Mouse (Mus musculus) liver, embryonic 16.5 days (tissue): Measurements from ENCODE around the gene Arl13a. TPM values are rescaled to one million over a fixed set of nuclear protein-coding genes. Genes with fewer than 3 reads are reported as not detected.

Experiments used
- ATAC-seq: fragments of 200-750 bp; cut with Nextera tagmentation; 2 replicates; pipeline ENCODE4 v1.8.0; 2017; ENCODE audit warnings: low read depth, mild to moderate bottlenecking, moderate number of reproducible peaks, moderate library complexity
- H3K27ac ChIP-seq: fragments of 300-500 bp; sonication (generic); 2 replicates; pipeline ENCODE4 v1.5.1; 2014; ENCODE audit warnings: mild to moderate bottlenecking, low read length
- H3K27me3 ChIP-seq: fragments of 300-500 bp; sonication (generic); 2 replicates; pipeline ENCODE4 v1.6.1; 2014; ENCODE audit warnings: low read depth, low read length, mixed read lengths; ENCODE audit not compliant: control insufficient read depth, insufficient read depth
- H3K36me3 ChIP-seq: fragments of 300-500 bp; sonication (generic); 2 replicates; pipeline ENCODE4 v1.6.1; 2014; ENCODE audit warnings: mild to moderate bottlenecking; ENCODE audit not compliant: control insufficient read depth, insufficient read depth
- H3K4me1 ChIP-seq: fragments of 300-500 bp; sonication (generic); 2 replicates; pipeline ENCODE4 v1.6.1; 2014; ENCODE audit warnings: low read depth, low read length, mixed read lengths; ENCODE audit not compliant: control insufficient read depth
- H3K4me2 ChIP-seq: fragments of 300-500 bp; sonication (generic); 2 replicates; pipeline ENCODE4 v1.6.1; 2014; ENCODE audit warnings: low read depth, low read length, mixed read lengths
- H3K4me3 ChIP-seq: fragments of 300-500 bp; sonication (generic); 2 replicates; pipeline ENCODE4 v1.5.1; 2014; ENCODE audit warnings: low read depth, mild to moderate bottlenecking, low read length
- H3K9ac ChIP-seq: fragments of 300-500 bp; sonication (generic); 2 replicates; pipeline ENCODE4 v1.6.1; 2014; ENCODE audit warnings: low read depth, low read length
- H3K9me3 ChIP-seq: fragments of 300-500 bp; sonication (generic); replicated peaks from 2 replicates; pipeline ENCODE4 v1.6.1; 2016; ENCODE audit warnings: low read length; ENCODE audit not compliant: control insufficient read depth
- WGBS: fragments of 180-500 bp; shearing (Covaris S2); extraction: QIAGEN DNeasy Blood & Tissue Kit; methylation state at CpG from one replicate; pipeline ENCODE4 v1.1.7; 2014; ENCODE audit not compliant: insufficient replicate concordance; 5-methylcytosine and 5-hydroxymethylcytosine counted together
- polyA plus RNA-seq: library from polyadenylated mRNA; unstranded; fragments of >200 nt; fragmentation: Nextera tagmentation; extraction: Ambion mirVana; gene quantifications from 2 replicates; pipeline ENCODE4 v1.2.1, GENCODE M21; 2015

The Arl13a gene
- polyA plus RNA-seq, 1 experiment from 2014 or later = not detected

- Histone ChIP-seq H3K4me3 (no peak overlapping the region), H3K27me3 (no peaks in the 10 kb centered on the region), H3K36me3 (no peaks in the 10 kb centered on the region), H3K9ac (no peak overlapping the region), H3K4me2 (no peak overlapping the region), H3K4me1 (no peaks in the 10 kb centered on the region), H3K9me3 (no peaks in the 10 kb centered on the region), H3K27ac (no peak overlapping the region)
- ATAC-seq = no peak
- 68% methylated on average over 1 of the region's 1 CpGs for WGBS
Observed at GRCm38 (mm10) chrX:134170584-134170983, 16.7 kb upstream of the Arl13a start.

DNA sequence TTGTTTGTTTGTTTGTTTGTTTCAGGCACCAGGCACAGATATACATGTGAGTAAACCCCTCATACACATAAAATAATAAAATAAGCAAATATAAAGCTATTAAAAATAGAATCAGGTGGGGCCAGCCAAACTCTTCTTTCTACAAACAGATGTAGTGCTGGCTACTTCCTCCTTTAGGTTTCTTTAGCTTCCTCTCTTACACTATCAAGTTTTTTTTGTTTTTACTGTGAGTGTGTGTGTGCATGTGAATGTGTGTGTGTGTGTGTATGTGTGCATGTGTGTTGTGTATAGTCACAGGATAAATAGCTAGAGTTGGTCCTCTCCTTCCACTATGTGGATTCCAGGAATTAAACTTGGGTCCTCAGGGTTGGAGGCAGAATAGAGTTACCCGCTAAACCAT is 12.6 kb upstream of the Arl13a start:
- Histone ChIP-seq H3K27ac (no peak overlapping the region), H3K9me3 (no peaks in the 10 kb centered on the region), H3K9ac (no peak overlapping the region), H3K36me3 (no peaks in the 10 kb centered on the region), H3K4me2 (no peak overlapping the region), H3K4me3 (no peak overlapping the region), H3K4me1 (no peaks in the 10 kb centered on the region), H3K27me3 (no peaks in the 10 kb centered on the region)
- no peak for ATAC-seq
- 56% methylated on average over 1 of the region's 1 CpGs for WGBS

DNA sequence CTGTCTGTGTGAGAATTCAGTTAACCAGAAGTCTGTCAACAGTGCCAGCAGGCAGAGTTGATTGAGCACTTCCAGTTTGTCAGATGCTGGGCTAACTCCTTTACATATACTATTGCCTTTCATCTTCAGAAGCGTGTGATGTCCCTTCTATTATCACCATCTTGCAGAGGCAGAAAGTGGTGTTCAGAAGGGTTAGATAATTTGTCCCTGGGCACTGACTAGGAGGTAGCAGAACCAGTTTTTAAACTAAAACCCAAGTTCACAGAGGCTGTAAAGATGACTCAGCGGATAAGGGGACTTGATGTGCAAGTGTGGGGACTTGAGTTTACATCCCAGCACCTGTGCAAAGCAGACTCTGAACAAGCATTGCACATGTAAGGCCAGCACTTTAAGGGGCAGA is 21.2 kb downstream of the Arl13a start:
- no peak overlapping the region for H3K4me3 ChIP-seq
- no peak overlapping the region for H3K27ac ChIP-seq
- peak; percentile 67 for ATAC-seq
- H3K36me3 ChIP-seq = no peaks in the 10 kb centered on the region
- WGBS = 50% methylated on average over 2 of the region's 2 CpGs
- no peaks in the 10 kb centered on the region for H3K27me3 ChIP-seq
- no peaks in the 10 kb centered on the region for H3K9me3 ChIP-seq
- H3K4me1 ChIP-seq = no peaks in the 10 kb centered on the region
- no peak overlapping the region for H3K4me2 ChIP-seq
- no peak overlapping the region for H3K9ac ChIP-seq

- ATAC-seq = no peak
- Histone ChIP-seq H3K4me2 (no peak overlapping the region), H3K4me1 (no peaks in the 10 kb centered on the region), H3K27me3 (no peaks in the 10 kb centered on the region), H3K4me3 (no peak overlapping the region), H3K27ac (no peak overlapping the region), H3K36me3 (no peaks in the 10 kb centered on the region), H3K9me3 (no peaks in the 10 kb centered on the region), H3K9ac (no peak overlapping the region)
- 68% methylated on average over 7 of the region's 7 CpGs for WGBS
Observed at GRCm38 (mm10) chrX:134211151-134211642, 23.9 kb downstream of the Arl13a start.

DNA sequence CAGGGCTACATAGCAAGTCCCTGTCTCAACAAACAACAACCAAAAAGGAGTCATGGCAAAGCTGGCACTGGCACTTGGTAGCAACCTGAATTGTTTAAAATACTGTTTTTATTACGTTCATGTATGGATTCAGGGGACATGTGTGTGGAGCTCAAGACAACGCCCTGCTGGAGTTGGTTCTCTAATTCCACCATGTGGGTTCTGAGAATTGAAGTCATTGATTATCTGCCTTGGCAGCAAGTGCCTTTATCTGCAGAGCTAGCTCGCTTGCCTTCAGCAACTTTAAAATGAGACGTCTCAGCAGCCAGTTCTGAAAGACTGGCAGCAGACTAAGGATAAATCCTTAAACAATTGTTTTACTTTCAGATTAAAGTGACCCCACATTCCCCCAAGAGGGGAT is 30.9 kb downstream of the Arl13a start:
- WGBS = 31% methylated on average over 4 of the region's 4 CpGs
- H3K36me3 ChIP-seq = no peaks in the 10 kb centered on the region
- H3K27ac ChIP-seq = no peak overlapping the region

GRCm38 (mm10) chrX:134220618-134221017 is 33.3 kb downstream of the Arl13a start:
- Histone ChIP-seq H3K36me3 (no peaks in the 10 kb centered on the region), H3K9me3 (no peaks in the 10 kb centered on the region), H3K4me1 (no peaks in the 10 kb centered on the region), H3K27ac (no peak overlapping the region), H3K4me2 (no peak overlapping the region), H3K4me3 (no peak overlapping the region), H3K27me3 (no peaks in the 10 kb centered on the region), H3K9ac (no peak overlapping the region)
- ATAC-seq = no peak
- WGBS = 45% methylated on average over 3 of the region's 3 CpGs

More for the DNA sequence above, 30.9 kb downstream of the Arl13a start:
- no peaks in the 10 kb centered on the region for H3K9me3 ChIP-seq
- H3K4me1 ChIP-seq = no peaks in the 10 kb centered on the region
- H3K27me3 ChIP-seq = no peaks in the 10 kb centered on the region
- H3K9ac ChIP-seq = no peak overlapping the region
- H3K4me3 ChIP-seq = no peak overlapping the region
- ATAC-seq = no peak
- H3K4me2 ChIP-seq = no peak overlapping the region

DNA sequence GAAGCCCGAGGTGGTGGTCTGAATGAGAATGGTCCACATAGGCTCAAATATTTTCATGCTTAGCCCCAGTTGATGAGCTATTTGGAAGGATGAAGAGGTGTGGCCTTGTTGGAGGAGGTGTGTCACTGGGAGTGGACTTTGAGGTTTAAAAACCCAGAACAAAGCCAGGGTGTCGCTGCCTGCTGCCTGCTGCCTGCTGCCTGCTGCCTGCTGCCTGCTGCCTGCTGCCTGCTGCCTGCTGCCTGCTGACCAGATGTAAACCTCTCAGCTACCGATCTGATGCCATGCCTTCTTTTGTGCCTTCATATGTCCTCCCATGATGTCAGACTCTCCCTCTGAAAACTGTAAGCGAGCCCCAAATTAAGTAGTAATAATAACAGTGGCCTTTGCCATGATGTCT is 34.6 kb downstream of the Arl13a start, which contains the start of gene Nox1:
Nox1 (minus strand) TSS at position 101 of the 400 bp plus-strand sequence.
- Histone ChIP-seq H3K9me3 (no peaks in the 10 kb centered on the region), H3K9ac (no peak within 1 kb of the TSS), H3K4me3 (no peak within 1 kb of the TSS), H3K36me3 (no peaks in the 10 kb centered on the region), H3K4me2 (no peak within 1 kb of the TSS), H3K27ac (no peak within 1 kb of the TSS), H3K4me1 (no peaks in the 10 kb centered on the region), H3K27me3 (no peaks in the 10 kb centered on the region)
- ATAC-seq = no peak
- 53% methylated on average over 4 of the region's 4 CpGs for WGBS

- no peak overlapping the region for H3K4me3 ChIP-seq
- no peaks in the 10 kb centered on the region for H3K9me3 ChIP-seq
- H3K27me3 ChIP-seq = no peaks in the 10 kb centered on the region
- 43% methylated on average over 1 of the region's 1 CpGs for WGBS
- no peaks in the 10 kb centered on the region for H3K4me1 ChIP-seq
- no peak for ATAC-seq
- H3K27ac ChIP-seq = no peak overlapping the region
- no peaks in the 10 kb centered on the region for H3K36me3 ChIP-seq
- H3K9ac ChIP-seq = no peak overlapping the region
- H3K4me2 ChIP-seq = no peak overlapping the region
Observed at GRCm38 (mm10) chrX:134233048-134233447, 45.7 kb downstream of the Arl13a start.

DNA sequence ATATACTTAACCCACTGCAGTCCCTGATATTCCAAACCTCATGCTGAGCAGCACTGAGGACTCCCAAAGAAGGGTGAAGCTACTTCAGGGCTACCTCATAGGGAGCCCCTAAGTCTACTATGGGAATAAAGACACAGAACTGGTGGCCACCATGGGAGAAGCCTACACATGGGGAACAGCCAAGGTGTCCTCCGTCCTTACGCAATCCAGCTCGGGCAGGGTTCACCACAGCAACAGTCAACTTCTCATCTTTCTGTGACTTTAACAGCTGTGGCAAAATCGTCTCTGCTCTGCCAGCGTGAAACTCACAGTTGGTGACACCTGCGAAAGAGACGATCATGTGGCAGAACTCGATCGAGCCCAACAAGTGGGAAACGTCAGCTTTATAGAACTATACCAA is 51.0 kb downstream of the Arl13a start:
- Histone ChIP-seq H3K36me3 (no peaks in the 10 kb centered on the region), H3K27me3 (no peaks in the 10 kb centered on the region), H3K9ac (no peak overlapping the region), H3K4me2 (no peak overlapping the region), H3K4me3 (no peak overlapping the region), H3K9me3 (no peaks in the 10 kb centered on the region), H3K27ac (no peak overlapping the region), H3K4me1 (no peaks in the 10 kb centered on the region)
- no peak for ATAC-seq
- 83% methylated on average over 10 of the region's 10 CpGs for WGBS
